Mouse (Mus musculus): ENCODE measurements around the gene Chst11.
"Not testable (repeated sequence)": the region's sequence is repeated elsewhere in the genome, so short reads cannot be mapped to it uniquely, and the experiment has no call there.

Chst11 gene

GRCm38 (mm10) chr10:83107921-83108738 lies 122.8 kb downstream of the Chst11 start:
- DNase-seq (ENCODE audit: low spot score in 2 of 2) = peak in 1 of 2 experiments; percentile 27

- DNase-seq (ENCODE audit: low spot score in 2 of 2) = no peak
Measured at GRCm38 (mm10) chr10:83108946-83109345, 123.6 kb downstream of the Chst11 start.

DNA sequence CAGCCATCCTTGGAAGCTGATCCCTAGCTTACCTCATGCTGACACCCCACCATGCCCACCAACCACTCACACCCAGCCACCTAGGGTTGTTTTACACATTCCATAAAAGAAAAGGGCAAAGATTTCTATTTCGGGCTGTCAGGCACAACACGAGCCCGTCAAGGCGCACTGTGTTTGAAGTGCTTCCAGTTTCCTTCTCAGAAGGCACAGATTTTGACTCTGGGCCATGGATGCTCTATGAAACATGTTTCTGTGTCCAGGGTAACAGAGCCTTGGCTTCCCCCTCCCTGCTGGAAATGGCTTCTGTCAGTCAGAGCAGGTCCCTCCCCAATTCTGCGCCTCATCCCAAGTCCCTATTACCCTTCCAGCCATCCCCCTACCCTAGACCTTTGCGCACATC lies 125.7 kb downstream of the Chst11 start:
- DNase-seq (ENCODE audit: low spot score in 2 of 2) = peak in 1 of 2 experiments; percentile 41

- DNase-seq (ENCODE audit: low spot score in 2 of 2) = no peak
Measured at GRCm38 (mm10) chr10:83112345-83112744, 127.0 kb downstream of the Chst11 start.

GRCm38 (mm10) chr10:83114564-83114963 lies 129.3 kb downstream of the Chst11 start:
- no peak for DNase-seq (ENCODE audit: low spot score in 2 of 2)

DNA sequence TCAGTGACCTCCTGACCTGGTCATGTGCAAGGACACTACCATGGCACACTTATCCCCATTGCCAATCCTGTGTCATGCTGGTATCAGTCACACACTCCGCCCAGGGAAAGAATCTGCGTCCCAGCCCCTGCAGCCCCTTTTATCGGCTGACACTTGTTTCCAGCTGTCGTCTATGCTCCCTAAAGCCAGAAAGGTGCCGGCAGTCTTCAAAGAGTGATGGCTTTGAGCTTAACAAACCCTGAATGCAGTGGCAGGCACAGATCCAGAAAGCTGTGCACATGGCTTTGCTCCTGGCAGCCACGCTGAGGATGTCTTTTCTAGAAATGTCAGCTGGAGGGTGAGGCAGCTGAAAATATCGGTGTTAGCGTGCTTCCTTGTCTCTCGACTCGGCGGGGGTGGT lies 131.6 kb downstream of the Chst11 start:
- DNase-seq (ENCODE audit: low spot score in 2 of 2) = no peak

- no peak for DNase-seq (ENCODE audit: low spot score in 2 of 2)
Measured at GRCm38 (mm10) chr10:83117851-83118250, 132.6 kb downstream of the Chst11 start.

GRCm38 (mm10) chr10:83118613-83119012 lies 133.3 kb downstream of the Chst11 start:
- DNase-seq (ENCODE audit: low spot score in 2 of 2) = no peak

DNA sequence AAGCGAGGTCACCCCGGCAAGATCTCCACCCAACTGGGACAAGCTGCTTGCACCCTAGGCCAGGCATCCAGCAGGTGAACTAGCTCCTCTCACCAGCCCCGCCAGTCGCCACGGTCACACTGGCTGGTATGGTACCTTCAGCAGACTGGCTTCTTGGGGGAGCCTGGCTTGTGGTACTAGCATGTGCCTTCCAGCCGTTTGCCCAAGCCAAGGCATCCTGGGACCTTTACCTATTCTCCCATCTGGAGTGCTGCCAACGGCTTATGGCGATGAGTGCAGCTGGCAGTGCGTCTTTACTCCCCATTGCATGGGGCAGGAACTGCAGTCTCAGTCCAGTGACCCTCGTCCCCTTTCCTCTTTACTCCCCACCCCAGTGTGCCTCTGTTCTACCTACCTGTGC lies 133.7 kb downstream of the Chst11 start:
- no peak for DNase-seq (ENCODE audit: low spot score in 2 of 2)

GRCm38 (mm10) chr10:83119461-83119860 lies 134.2 kb downstream of the Chst11 start:
- not testable (repeated sequence) for DNase-seq (ENCODE audit: low spot score in 2 of 2)

DNA sequence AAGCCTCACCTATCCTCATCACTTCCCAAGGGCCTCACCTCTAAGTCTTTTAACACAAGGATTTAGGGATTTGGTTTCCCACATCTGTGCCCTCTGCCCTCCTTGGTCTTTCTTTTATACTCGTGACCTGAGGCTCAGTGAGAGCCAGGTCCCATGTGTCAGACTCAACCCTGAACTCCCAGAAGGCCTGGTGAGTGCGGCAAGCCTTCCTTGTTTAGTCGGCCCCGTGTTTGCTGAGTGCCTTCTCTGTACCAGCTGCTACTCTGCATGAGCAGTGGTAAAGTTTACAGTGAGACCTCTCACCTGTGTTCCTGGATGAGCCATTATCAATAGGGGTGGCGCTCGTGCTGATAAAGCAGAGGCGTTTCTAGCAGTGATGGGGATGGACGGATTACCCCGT lies 134.6 kb downstream of the Chst11 start:
- DNase-seq (ENCODE audit: low spot score in 2 of 2) = no peak

DNA sequence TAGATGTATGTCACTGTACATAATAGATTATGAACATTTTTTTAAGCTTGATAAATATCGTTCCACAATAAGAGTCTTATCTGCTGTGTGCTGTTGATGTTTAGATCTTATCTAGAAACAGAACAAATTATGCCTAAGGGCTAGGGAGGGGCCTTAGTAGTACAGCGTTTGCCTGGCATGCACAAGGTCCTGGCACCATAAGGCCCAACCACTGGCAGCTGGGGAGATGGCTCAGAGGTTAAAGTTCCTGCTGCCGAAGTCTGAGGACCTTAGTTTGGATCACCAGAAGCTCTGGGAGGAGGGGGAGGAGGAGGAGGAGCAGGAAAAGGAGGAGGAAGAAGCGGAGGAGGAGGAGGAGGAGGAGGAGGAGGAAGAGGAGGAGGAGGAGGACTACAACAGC lies 135.6 kb downstream of the Chst11 start:
- no peak for DNase-seq (ENCODE audit: low spot score in 2 of 2)

DNA sequence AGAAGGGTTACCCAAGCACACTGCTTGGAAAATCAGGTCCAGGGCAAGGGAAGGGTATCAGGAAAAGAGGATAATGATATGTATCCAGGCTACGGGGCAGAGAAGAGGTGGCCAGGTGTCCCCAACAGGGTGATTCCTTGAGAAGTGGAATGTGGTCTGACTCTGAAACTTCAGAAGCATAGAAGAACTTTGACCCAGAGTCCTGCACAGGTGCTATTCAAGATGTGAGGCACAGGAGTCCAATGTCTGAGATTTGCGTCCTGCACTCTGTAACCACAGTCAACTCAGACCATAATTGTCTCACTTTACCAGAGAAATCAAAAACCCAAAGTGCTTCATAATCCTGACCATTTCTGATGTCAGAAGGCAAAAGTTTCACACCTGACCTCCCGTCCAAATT lies 139.3 kb downstream of the Chst11 start:
- DNase-seq (ENCODE audit: low spot score in 2 of 2) = no peak

DNA sequence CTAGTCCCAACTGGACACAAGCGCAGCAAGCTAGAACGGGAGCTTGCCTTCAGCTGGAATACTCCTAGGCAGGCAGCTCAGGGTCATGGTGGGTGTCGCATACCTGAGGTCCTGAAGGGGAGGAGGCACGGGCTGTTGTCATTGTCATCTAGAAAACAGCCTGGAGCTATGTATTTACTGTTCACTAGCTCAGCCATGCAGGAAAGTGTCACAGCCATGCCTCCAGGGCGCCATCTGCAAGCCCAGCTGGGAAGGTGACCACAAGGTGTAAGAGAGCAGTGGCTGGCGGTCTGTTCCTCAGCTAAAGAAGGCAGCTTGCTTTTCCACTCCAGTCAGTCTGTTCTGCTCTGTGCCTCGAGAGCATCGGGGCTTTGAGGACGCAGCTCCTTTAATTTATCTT lies 141.1 kb downstream of the Chst11 start:
- no peak for DNase-seq (ENCODE audit: low spot score in 2 of 2)

GRCm38 (mm10) chr10:83128435-83128834 lies 143.1 kb downstream of the Chst11 start:
- DNase-seq (ENCODE audit: low spot score in 2 of 2) = no peak

- no peak for DNase-seq (ENCODE audit: low spot score in 2 of 2)
Measured at GRCm38 (mm10) chr10:83129624-83130218, 144.4 kb downstream of the Chst11 start.

DNA sequence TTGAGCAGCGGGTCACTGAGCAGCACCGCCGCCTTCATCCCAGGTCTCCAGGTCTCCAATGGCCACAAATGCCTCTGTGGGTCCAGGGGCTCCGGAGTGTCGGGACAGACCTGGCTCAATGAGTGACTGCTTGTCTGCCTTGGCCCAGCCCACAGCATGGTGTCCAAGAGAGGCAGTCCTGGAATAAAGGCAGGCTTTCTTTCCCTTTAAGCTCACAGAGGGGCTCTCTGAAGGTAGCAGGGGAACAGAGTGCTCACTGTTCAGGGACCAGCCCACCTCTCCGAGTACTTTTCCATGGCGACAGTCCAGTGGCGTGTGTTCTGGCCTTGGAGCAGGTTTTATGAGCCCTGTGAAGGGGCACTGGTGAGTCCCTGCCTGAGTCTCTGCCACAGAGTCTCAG lies 145.3 kb downstream of the Chst11 start:
- no peak for DNase-seq (ENCODE audit: low spot score in 2 of 2)

DNA sequence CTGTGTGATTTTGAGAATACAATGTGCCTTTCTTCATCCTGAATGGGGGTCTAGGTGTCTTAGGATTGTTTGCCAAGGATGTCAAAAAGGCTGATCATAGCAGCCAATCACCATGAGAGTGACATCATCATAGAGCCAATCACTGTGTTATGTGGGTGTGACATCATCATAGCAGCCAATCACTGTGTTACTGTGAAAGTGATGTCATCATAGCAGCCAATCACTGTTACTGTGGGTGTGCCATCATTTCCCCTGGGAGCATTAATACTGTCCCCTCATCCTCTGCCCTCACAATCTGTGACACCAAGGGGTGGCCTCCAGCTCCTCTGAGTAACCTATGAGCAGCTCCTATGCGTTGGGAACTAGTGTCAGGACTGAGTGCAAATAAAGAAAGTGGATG lies 146.6 kb downstream of the Chst11 start:
- DNase-seq (ENCODE audit: low spot score in 2 of 2) = no peak

GRCm38 (mm10) chr10:83133866-83134570 lies 148.7 kb downstream of the Chst11 start:
- DNase-seq (ENCODE audit: low spot score in 2 of 2) = peak; percentile 29 to 37

- no peak for DNase-seq (ENCODE audit: low spot score in 2 of 2)
Measured at GRCm38 (mm10) chr10:83134896-83135295, 149.6 kb downstream of the Chst11 start.

GRCm38 (mm10) chr10:83135963-83136362 lies 150.7 kb downstream of the Chst11 start:
- no peak for DNase-seq (ENCODE audit: low spot score in 2 of 2)

GRCm38 (mm10) chr10:83137103-83137502 lies 151.8 kb downstream of the Chst11 start:
- no peak for DNase-seq (ENCODE audit: low spot score in 2 of 2)

- DNase-seq (ENCODE audit: low spot score in 2 of 2) = no peak
Measured at GRCm38 (mm10) chr10:83139276-83139675, 154.0 kb downstream of the Chst11 start.

Measured in right cerebral cortex, adult 2 months (tissue).